Mouse (Mus musculus) liver, embryonic 15.5 days (tissue): ENCODE results near the gene Hrg. TPM values are rescaled to one million over a fixed set of nuclear protein-coding genes. Genes with fewer than 3 reads are reported as not detected.
"Not testable (repeated sequence)": the region's sequence is repeated elsewhere in the genome, so short reads cannot be mapped to it uniquely, and the experiment has no call there.

Source experiments
- ATAC-seq: fragments of 200-750 bp; cut with Nextera tagmentation; 2 replicates; pipeline ENCODE4 v1.8.0; 2017; ENCODE audit warnings: moderate number of reproducible peaks, mild to moderate bottlenecking, moderate library complexity; ENCODE audit not compliant: insufficient read depth
- H3K27ac ChIP-seq: fragments of 300-500 bp; sonication (generic); replicated peaks from 2 replicates; pipeline ENCODE4 v1.5.1; 2015; ENCODE audit warnings: mild to moderate bottlenecking, inconsistent platforms
- H3K27me3 ChIP-seq: fragments of 300-500 bp; sonication (generic); 2 replicates; pipeline ENCODE4 v1.6.1; 2015; ENCODE audit warnings: mild to moderate bottlenecking, inconsistent platforms
- H3K36me3 ChIP-seq: fragments of 300-500 bp; sonication (generic); replicated peaks from 2 replicates; pipeline ENCODE4 v1.6.1; 2015; ENCODE audit warnings: moderate library complexity, mild to moderate bottlenecking, inconsistent platforms
- H3K4me1 ChIP-seq: fragments of 300-500 bp; sonication (generic); replicated peaks from 2 replicates; pipeline ENCODE4 v1.6.1; 2015; ENCODE audit warnings: inconsistent platforms
- H3K4me2 ChIP-seq: fragments of 300-500 bp; sonication (generic); 2 replicates; pipeline ENCODE4 v1.6.1; 2015; ENCODE audit warnings: moderate library complexity, mild to moderate bottlenecking, inconsistent platforms
- H3K4me3 ChIP-seq: fragments of 300-500 bp; sonication (generic); replicated peaks from 2 replicates; pipeline ENCODE4 v1.5.1; 2015; ENCODE audit warnings: mild to moderate bottlenecking, inconsistent platforms
- H3K9ac ChIP-seq: fragments of 300-500 bp; sonication (generic); 2 replicates; pipeline ENCODE4 v1.6.1; 2015; ENCODE audit warnings: moderate library complexity, mild to moderate bottlenecking, inconsistent platforms
- H3K9me3 ChIP-seq: fragments of 300-500 bp; sonication (generic); replicated peaks from 2 replicates; pipeline ENCODE4 v1.6.1; 2016; ENCODE audit warnings: inconsistent platforms
- WGBS: fragments of 180-500 bp; shearing (Covaris S2); methylation state at CpG from one replicate; pipeline ENCODE4 v1.1.7; 2015; ENCODE audit warnings: mixed read lengths; ENCODE audit not compliant: insufficient replicate concordance; 5-methylcytosine and 5-hydroxymethylcytosine counted together
- polyA plus RNA-seq: library from polyadenylated mRNA; unstranded; fragments of >200 nt; fragmentation: Nextera tagmentation; extraction: Ambion mirVana; gene quantifications from 2 replicates; pipeline ENCODE4 v1.2.1, GENCODE M21; 2015

Hrg gene
- polyA plus RNA-seq, 1 experiment from 2014 or later = 2.2 TPM

DNA sequence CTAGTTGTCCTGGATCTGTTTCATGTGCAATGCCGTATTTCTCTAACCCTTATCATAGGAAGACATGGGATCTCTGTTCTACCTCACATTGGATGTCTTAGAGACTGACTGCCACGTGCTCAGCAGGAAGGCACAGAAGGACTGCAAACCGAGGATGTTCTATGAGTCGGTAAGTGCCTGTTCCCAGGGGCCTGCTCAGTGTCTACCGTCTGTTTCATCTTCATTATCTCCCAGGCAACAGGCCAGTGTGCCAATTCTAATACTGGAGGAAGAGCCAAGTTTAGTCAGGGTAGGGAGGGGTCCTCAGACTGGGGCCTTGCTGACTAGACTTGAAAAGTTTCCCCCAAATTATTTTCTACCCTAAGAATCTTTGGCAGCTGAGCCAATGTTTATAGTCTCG, 21.3 kb upstream of the Hrg start:
- no peaks in the 10 kb centered on the region for H3K4me1 ChIP-seq
- no peak for ATAC-seq
- H3K27me3 ChIP-seq = no peaks in the 10 kb centered on the region
- H3K4me3 ChIP-seq = no peak overlapping the region
- H3K4me2 ChIP-seq = no peak overlapping the region
- no peaks in the 10 kb centered on the region for H3K9me3 ChIP-seq
- no peaks in the 10 kb centered on the region for H3K36me3 ChIP-seq
- no peak overlapping the region for H3K27ac ChIP-seq
- 58% methylated on average over 6 of the region's 6 CpGs for WGBS
- no peak overlapping the region for H3K9ac ChIP-seq

DNA sequence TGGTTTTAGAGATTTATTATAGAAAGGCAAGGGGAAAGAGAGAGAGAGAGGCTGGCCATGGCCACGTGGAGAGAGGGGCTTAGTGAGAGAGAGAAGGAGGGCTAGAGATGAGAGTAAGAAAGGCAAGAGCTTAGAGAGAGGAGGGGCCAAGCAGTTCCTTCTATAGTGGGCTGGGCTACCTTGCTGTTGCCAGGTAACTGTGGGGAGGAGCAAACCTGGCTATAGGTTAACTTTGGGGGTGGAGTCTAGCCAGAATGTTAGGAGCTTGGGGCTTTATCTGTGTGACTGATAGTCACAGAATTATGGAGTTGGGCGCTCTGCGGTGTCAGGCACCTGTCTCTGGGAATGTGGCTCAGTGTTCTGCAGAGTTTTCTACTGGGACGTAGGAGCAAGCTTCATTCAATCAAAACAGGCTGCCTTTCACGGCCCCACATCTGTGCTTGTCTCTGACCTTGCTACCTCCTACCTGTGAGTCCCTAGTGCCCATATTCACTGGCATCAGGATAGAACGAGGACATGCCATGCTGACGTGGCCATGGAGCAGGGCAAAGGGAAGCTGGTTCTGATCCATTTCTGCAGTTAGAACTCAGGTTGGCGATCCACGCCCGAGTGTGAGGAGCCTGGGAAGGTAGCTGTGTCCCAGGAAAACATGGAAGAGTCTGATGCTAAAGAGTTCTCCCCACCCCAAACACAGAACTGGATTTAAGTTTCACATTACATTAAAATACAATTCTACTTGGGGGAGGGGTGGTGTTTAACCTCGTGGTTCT, 19.3 kb upstream of the Hrg start:
- Histone ChIP-seq H3K27me3 (no peaks in the 10 kb centered on the region), H3K9me3 (no peaks in the 10 kb centered on the region), H3K4me3 (no peak overlapping the region), H3K27ac (no peak overlapping the region), H3K9ac (no peak overlapping the region), H3K4me1 (no peaks in the 10 kb centered on the region), H3K4me2 (no peak overlapping the region), H3K36me3 (no peaks in the 10 kb centered on the region)
- ATAC-seq = no peak
- 60% methylated on average over 11 of the region's 11 CpGs for WGBS

DNA sequence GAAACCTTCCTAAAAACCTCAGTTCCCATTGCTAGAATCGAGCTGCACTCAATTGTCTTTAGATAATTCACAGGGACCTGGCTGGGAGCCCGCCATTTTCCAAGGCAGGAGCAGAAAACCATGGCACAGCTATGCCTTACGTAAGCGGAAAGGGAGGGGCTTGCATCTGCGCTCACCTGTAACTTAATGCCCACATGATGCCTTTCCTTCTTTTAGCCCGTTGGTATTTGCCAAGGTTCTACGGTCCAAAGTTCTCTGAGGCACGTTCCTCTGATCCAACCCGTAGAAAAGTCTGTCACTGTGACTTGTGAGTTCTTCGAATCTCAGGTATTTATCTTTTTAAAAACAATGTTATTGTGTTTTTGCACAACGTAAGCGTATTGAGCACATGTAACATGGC, 13.2 kb upstream of the Hrg start:
- no peaks in the 10 kb centered on the region for H3K4me1 ChIP-seq
- no peak overlapping the region for H3K9ac ChIP-seq
- H3K27ac ChIP-seq = no peak overlapping the region
- no peak for ATAC-seq
- no peak overlapping the region for H3K4me2 ChIP-seq
- 76% methylated on average over 12 of the region's 12 CpGs for WGBS
- H3K36me3 ChIP-seq = no peaks in the 10 kb centered on the region
- no peak overlapping the region for H3K4me3 ChIP-seq
- no peaks in the 10 kb centered on the region for H3K9me3 ChIP-seq
- no peaks in the 10 kb centered on the region for H3K27me3 ChIP-seq

DNA sequence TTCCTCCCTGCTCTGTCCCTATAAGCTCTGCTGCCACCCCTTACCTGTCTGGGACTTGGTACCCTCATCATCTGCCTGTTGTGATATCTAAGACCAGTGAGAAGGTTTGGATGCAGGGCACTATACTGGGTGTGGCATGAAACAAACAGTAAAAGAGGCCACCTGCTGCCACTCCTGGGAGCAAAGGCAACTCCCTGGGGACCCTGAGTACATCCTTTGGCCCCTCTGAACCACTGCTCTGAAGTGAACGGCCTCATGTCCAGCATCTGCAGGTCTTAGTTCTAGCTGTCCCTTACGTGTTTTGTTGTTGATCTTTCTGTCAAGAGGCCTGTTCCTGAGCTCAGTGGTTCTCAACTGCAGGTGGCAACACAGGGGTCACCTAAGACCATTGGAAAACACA, 12.3 kb upstream of the Hrg start:
- Histone ChIP-seq H3K36me3 (no peaks in the 10 kb centered on the region), H3K9me3 (no peaks in the 10 kb centered on the region), H3K27ac (no peak overlapping the region), H3K4me3 (no peak overlapping the region), H3K4me1 (no peaks in the 10 kb centered on the region), H3K9ac (no peak overlapping the region), H3K4me2 (no peak overlapping the region), H3K27me3 (no peaks in the 10 kb centered on the region)
- WGBS = 52% methylated on average over 2 of the region's 2 CpGs
- ATAC-seq = no peak

DNA sequence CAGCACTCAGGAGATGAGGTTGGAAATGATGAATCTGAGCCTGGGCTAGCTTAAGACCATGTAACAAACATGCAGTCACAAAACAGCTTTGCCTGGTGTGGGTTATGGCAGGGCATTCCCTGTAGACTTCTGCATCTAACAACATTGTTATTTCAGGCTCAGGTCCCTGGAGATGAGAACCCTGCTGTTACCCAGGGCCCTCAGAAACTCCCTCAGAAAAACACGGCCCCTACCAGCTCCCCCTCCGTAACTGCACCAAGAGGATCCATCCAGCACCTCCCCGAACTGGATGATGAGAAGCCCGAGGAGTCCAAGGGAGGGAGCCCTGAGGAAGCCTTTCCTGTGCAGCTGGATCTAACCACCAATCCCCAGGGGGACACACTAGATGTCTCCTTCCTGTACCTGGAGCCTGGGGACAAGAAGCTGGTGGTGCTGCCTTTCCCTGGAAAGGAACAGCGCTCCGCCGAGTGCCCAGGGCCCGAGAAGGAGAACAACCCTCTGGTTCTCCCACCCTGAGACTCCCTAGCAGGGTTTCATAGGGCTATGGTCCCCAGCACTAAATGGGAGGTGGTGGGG, 11.7 kb upstream of the Hrg start:
- Histone ChIP-seq H3K4me2 (no peak overlapping the region), H3K9me3 (no peaks in the 10 kb centered on the region), H3K27ac (no peak overlapping the region), H3K4me1 (no peaks in the 10 kb centered on the region), H3K27me3 (no peaks in the 10 kb centered on the region), H3K4me3 (no peak overlapping the region), H3K36me3 (no peaks in the 10 kb centered on the region), H3K9ac (no peak overlapping the region)
- WGBS = 62% methylated on average over 8 of the region's 8 CpGs
- no peak for ATAC-seq

GRCm38 (mm10) chr16:22941825-22942476, 8.9 kb upstream of the Hrg start:
- not testable (repeated sequence) for H3K27ac ChIP-seq, ATAC-seq, H3K27me3 ChIP-seq, H3K9ac ChIP-seq, H3K4me2 ChIP-seq, H3K9me3 ChIP-seq, H3K36me3 ChIP-seq, H3K4me1 ChIP-seq, H3K4me3 ChIP-seq

DNA sequence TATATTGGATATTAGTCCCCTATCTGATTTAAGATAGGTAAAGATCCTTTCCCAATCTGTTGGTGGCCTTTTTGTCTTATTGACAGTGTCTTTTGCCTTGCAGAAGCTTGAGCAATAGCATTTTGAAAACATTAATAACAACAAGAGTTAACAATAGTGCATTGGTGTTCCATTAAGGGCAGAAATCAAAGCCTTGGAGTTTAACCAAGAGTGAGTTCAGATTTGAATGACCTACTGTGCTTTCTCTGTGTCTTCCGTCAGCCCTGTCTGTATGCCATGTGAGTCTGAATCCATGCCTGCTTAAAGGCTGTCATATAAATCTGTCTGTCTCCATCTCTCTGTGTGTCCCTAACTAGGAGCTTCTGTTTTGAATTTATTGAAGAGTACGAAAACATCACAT, 3.5 kb upstream of the Hrg start:
- no peak for ATAC-seq
- Histone ChIP-seq H3K27ac (no peak overlapping the region), H3K27me3 (no peaks in the 10 kb centered on the region), H3K9me3 (no peaks in the 10 kb centered on the region), H3K9ac (no peak overlapping the region), H3K4me1 (no peaks in the 10 kb centered on the region), H3K36me3 (no peaks in the 10 kb centered on the region), H3K4me2 (no peak overlapping the region), H3K4me3 (no peak overlapping the region)
- 63% methylated on average over 2 of the region's 2 CpGs for WGBS

- Histone ChIP-seq H3K27me3 (no peaks in the 10 kb centered on the region), H3K4me2 (no peak overlapping the region), H3K36me3 (no peaks in the 10 kb centered on the region), H3K4me1 (no peaks in the 10 kb centered on the region), H3K9ac (no peak overlapping the region), H3K4me3 (no peak overlapping the region), H3K9me3 (no peaks in the 10 kb centered on the region), H3K27ac (no peak overlapping the region)
- WGBS = 25% methylated on average over 4 of the region's 4 CpGs
- no peak for ATAC-seq
Observed at GRCm38 (mm10) chr16:22953069-22953468, 2.2 kb downstream of the Hrg start.

GRCm38 (mm10) chr16:22955397-22956084, 4.7 kb downstream of the Hrg start:
- Histone ChIP-seq H3K27ac (no peak overlapping the region), H3K9ac (no peak overlapping the region), H3K27me3 (no peaks in the 10 kb centered on the region), H3K36me3 (no peaks in the 10 kb centered on the region), H3K4me1 (no peaks in the 10 kb centered on the region), H3K9me3 (no peaks in the 10 kb centered on the region), H3K4me2 (no peak overlapping the region), H3K4me3 (no peak overlapping the region)
- 65% methylated on average over 13 of the region's 13 CpGs for WGBS
- no peak for ATAC-seq

GRCm38 (mm10) chr16:22956085-22956439, 5.2 kb downstream of the Hrg start:
- 74% methylated on average over 11 of the region's 11 CpGs for WGBS
- H3K27me3 ChIP-seq = no peaks in the 10 kb centered on the region

DNA sequence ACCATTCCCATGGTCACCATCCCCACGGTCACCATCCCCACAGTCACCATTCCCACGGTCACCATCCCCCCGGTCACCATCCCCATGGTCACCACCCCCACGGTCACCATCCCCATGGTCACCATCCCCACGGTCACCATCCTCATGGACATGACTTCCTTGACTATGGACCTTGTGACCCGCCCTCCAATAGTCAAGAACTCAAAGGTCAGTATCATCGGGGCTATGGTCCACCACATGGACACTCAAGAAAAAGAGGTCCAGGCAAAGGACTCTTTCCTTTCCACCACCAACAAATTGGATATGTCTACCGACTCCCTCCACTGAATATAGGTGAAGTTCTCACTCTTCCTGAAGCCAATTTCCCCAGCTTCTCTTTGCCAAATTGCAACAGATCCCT, 10.2 kb downstream of the Hrg start:
- Histone ChIP-seq H3K4me3 (no peak overlapping the region), H3K9ac (no peak overlapping the region), H3K27ac (no peak overlapping the region), H3K27me3 (no peaks in the 10 kb centered on the region), H3K9me3 (no peaks in the 10 kb centered on the region), H3K36me3 (no peaks in the 10 kb centered on the region), H3K4me2 (no peak overlapping the region), H3K4me1 (no peaks in the 10 kb centered on the region)
- no peak for ATAC-seq
- 71% methylated on average over 8 of the region's 8 CpGs for WGBS

More at GRCm38 (mm10) chr16:22956085-22956439, 5.2 kb downstream of the Hrg start:
- no peak overlapping the region for H3K27ac ChIP-seq
- ATAC-seq = no peak
- H3K4me2 ChIP-seq = no peak overlapping the region
- H3K9ac ChIP-seq = no peak overlapping the region
- no peak overlapping the region for H3K4me3 ChIP-seq
- H3K9me3 ChIP-seq = no peaks in the 10 kb centered on the region
- no peaks in the 10 kb centered on the region for H3K36me3 ChIP-seq
- no peaks in the 10 kb centered on the region for H3K4me1 ChIP-seq
